Mouse (Mus musculus) layer of hippocampus, adult 8-10 months (tissue): ENCODE results near the gene Slc24a1. TPM values are rescaled to one million over a fixed set of nuclear protein-coding genes. Genes with fewer than 3 reads are reported as not detected.

Experiments
- microRNA-seq, 2 experiments: library from miRNA; unstranded; fragments of <30 nt; microRNA quantifications; one replicate each; pipeline ENCODE4 v1.2.0; 2022
- total RNA-seq, 4 experiments: library from RNA; stranded (reverse); gene quantifications; 2 replicates each; pipeline ENCODE4 v1.2.4; 2022

The Slc24a1 gene
- total RNA-seq, 4 experiments from 2014 or later, result 0.08 to 0.30 (median 0.15) TPM

Small RNA genes within 50 kb of the gene (microRNA-seq; reads per million reads assigned to microRNA genes)
- 0 reads per million in 2 experiments for gene Gm25640

Other genes with a start within 250 kb of the Slc24a1 start
- gene Rab11a, start 213.8 kb downstream of the Slc24a1 start, total RNA-seq, result 100 to 1,000 TPM; 232 to 262 (median 241) TPM
- gene Dennd4a, start 140.3 kb downstream of the Slc24a1 start, total RNA-seq, result 10 to 100 TPM; 43.4 to 53.1 (median 50.3) TPM
- 10 to 100 TPM; 19.3 to 22.6 (median 20.1) TPM for gene Ints14, start 9.3 kb upstream of the Slc24a1 start, total RNA-seq
- gene Hacd3, start 70.1 kb upstream of the Slc24a1 start, total RNA-seq, result 100 to 1,000 TPM; 142 to 169 (median 158) TPM
- 100 to 1,000 TPM; 144 to 176 (median 162) TPM for gene Dpp8, start 80.8 kb upstream of the Slc24a1 start, total RNA-seq
- gene Igdcc4, start 149.9 kb upstream of the Slc24a1 start, total RNA-seq, result 10 to 100 TPM; 44.3 to 49.9 (median 46.7) TPM
- 1 to 10 TPM; 2.3 to 3.2 (median 2.5) TPM for gene Igdcc3, start 189.6 kb upstream of the Slc24a1 start, total RNA-seq
- gene Parp16, start 243.7 kb upstream of the Slc24a1 start, total RNA-seq, result 1 to 10 TPM; 4.4 to 6.0 (median 5.6) TPM